Mouse (Mus musculus): ENCODE measurements around the gene Gm28048. TPM values are rescaled to one million over a fixed set of nuclear protein-coding genes. Genes with fewer than 3 reads are reported as not detected.
A peak's percentile ranks its signal among the peaks of the same experiment; 100 is the strongest.

The Gm28048 gene
- polyA plus RNA-seq, 1 experiment = 0.91 TPM

GRCm38 (mm10) chr11:22949101-22949500, 32.8 kb downstream of the Gm28048 start:
- Histone ChIP-seq H3K4me3 (ENCODE audit: control insufficient read depth, low read depth, low read length) (no peak overlapping the region), H3K4me1 (ENCODE audit: control insufficient read depth, insufficient read depth, low read length) (no peaks in the 10 kb centered on the region), H3K36me3 (ENCODE audit: control insufficient read depth, insufficient read depth, low read length) (no peaks in the 10 kb centered on the region), H3K27me3 (ENCODE audit: control insufficient read depth, insufficient read depth, low read length) (no peaks in the 10 kb centered on the region), H3K27ac (ENCODE audit: control insufficient read depth, insufficient read depth, low read depth, low read length) (no peak overlapping the region)
- TF ChIP-seq CTCF (IDR thresholded peaks at IDR 0.05; ENCODE audit: control insufficient read depth, insufficient read depth, insufficient replicate concordance, low read depth, low read length) (no peak), POLR2A (IDR thresholded peaks at IDR 0.05; ENCODE audit: control insufficient read depth, low read depth, low read length) (no peak)

GRCm38 (mm10) chr11:22938983-22939382, 42.9 kb downstream of the Gm28048 start:
- Histone ChIP-seq H3K4me1 (ENCODE audit: control insufficient read depth, insufficient read depth, low read length) (no peaks in the 10 kb centered on the region), H3K4me3 (ENCODE audit: control insufficient read depth, low read depth, low read length) (no peak overlapping the region), H3K36me3 (ENCODE audit: control insufficient read depth, insufficient read depth, low read length) (peaks cover 1% of the 10 kb centered on the region; the same call in 1 of the 2 replicates), H3K27ac (ENCODE audit: control insufficient read depth, insufficient read depth, low read depth, low read length) (peak overlapping the region; percentile 29; the same call in 1 of the 2 replicates), H3K27me3 (ENCODE audit: control insufficient read depth, insufficient read depth, low read length) (no peaks in the 10 kb centered on the region)
- TF ChIP-seq POLR2A (IDR thresholded peaks at IDR 0.05; ENCODE audit: control insufficient read depth, low read depth, low read length) (no peak), CTCF (IDR thresholded peaks at IDR 0.05; ENCODE audit: control insufficient read depth, insufficient read depth, insufficient replicate concordance, low read depth, low read length) (no peak)

- H3K27me3 ChIP-seq (ENCODE audit: control insufficient read depth, insufficient read depth, low read length) = no peaks in the 10 kb centered on the region
- H3K4me3 ChIP-seq (ENCODE audit: control insufficient read depth, low read depth, low read length) = no peak overlapping the region
- H3K4me1 ChIP-seq (ENCODE audit: control insufficient read depth, insufficient read depth, low read length) = no peaks in the 10 kb centered on the region
- no peak for TF ChIP-seq CTCF (IDR thresholded peaks at IDR 0.05; ENCODE audit: control insufficient read depth, insufficient read depth, insufficient replicate concordance, low read depth, low read length)
- TF ChIP-seq POLR2A (IDR thresholded peaks at IDR 0.05; ENCODE audit: control insufficient read depth, low read depth, low read length) = no peak
- no peak overlapping the region for H3K27ac ChIP-seq (ENCODE audit: control insufficient read depth, insufficient read depth, low read depth, low read length)
- H3K36me3 ChIP-seq (ENCODE audit: control insufficient read depth, insufficient read depth, low read length) = peaks cover 1% of the 10 kb centered on the region; the same call in 1 of the 2 replicates
These were observed 44.1 kb downstream of the Gm28048 start for GRCm38 (mm10) chr11:22937716-22938316.

- no peak overlapping the region for H3K4me3 ChIP-seq (ENCODE audit: control insufficient read depth, low read depth, low read length)
- TF ChIP-seq CTCF (IDR thresholded peaks at IDR 0.05; ENCODE audit: control insufficient read depth, insufficient read depth, insufficient replicate concordance, low read depth, low read length) (no peak), POLR2A (IDR thresholded peaks at IDR 0.05; ENCODE audit: control insufficient read depth, low read depth, low read length) (no peak)
- H3K27me3 ChIP-seq (ENCODE audit: control insufficient read depth, insufficient read depth, low read length) = no peaks in the 10 kb centered on the region
- no peaks in the 10 kb centered on the region for H3K4me1 ChIP-seq (ENCODE audit: control insufficient read depth, insufficient read depth, low read length)
- H3K27ac ChIP-seq (ENCODE audit: control insufficient read depth, insufficient read depth, low read depth, low read length) = no peak overlapping the region
- H3K36me3 ChIP-seq (ENCODE audit: control insufficient read depth, insufficient read depth, low read length) = peaks cover 1% of the 10 kb centered on the region; the same call in 1 of the 2 replicates
These were observed 45.3 kb downstream of the Gm28048 start for GRCm38 (mm10) chr11:22936446-22937125.

GRCm38 (mm10) chr11:22932167-22932566, 49.7 kb downstream of the Gm28048 start:
- H3K27me3 ChIP-seq (ENCODE audit: control insufficient read depth, insufficient read depth, low read length) = no peaks in the 10 kb centered on the region
- H3K27ac ChIP-seq (ENCODE audit: control insufficient read depth, insufficient read depth, low read depth, low read length) = no peak overlapping the region

GRCm38 (mm10) chr11:22931320-22931905, 50.5 kb downstream of the Gm28048 start:
- no peaks in the 10 kb centered on the region for H3K36me3 ChIP-seq (ENCODE audit: control insufficient read depth, insufficient read depth, low read length)
- H3K4me1 ChIP-seq (ENCODE audit: control insufficient read depth, insufficient read depth, low read length) = no peaks in the 10 kb centered on the region
- TF ChIP-seq CTCF (IDR thresholded peaks at IDR 0.05; ENCODE audit: control insufficient read depth, insufficient read depth, insufficient replicate concordance, low read depth, low read length) (no peak), POLR2A (IDR thresholded peaks at IDR 0.05; ENCODE audit: control insufficient read depth, low read depth, low read length) (no peak)
- H3K4me3 ChIP-seq (ENCODE audit: control insufficient read depth, low read depth, low read length) = no peak overlapping the region
- no peak overlapping the region for H3K27ac ChIP-seq (ENCODE audit: control insufficient read depth, insufficient read depth, low read depth, low read length)
- H3K27me3 ChIP-seq (ENCODE audit: control insufficient read depth, insufficient read depth, low read length) = no peaks in the 10 kb centered on the region

More at GRCm38 (mm10) chr11:22932167-22932566, 49.7 kb downstream of the Gm28048 start:
- Histone ChIP-seq H3K4me1 (ENCODE audit: control insufficient read depth, insufficient read depth, low read length) (no peaks in the 10 kb centered on the region), H3K36me3 (ENCODE audit: control insufficient read depth, insufficient read depth, low read length) (no peaks in the 10 kb centered on the region), H3K4me3 (ENCODE audit: control insufficient read depth, low read depth, low read length) (no peak overlapping the region)
- TF ChIP-seq POLR2A (IDR thresholded peaks at IDR 0.05; ENCODE audit: control insufficient read depth, low read depth, low read length) (no peak), CTCF (IDR thresholded peaks at IDR 0.05; ENCODE audit: control insufficient read depth, insufficient read depth, insufficient replicate concordance, low read depth, low read length) (no peak)

GRCm38 (mm10) chr11:22930129-22930528, 51.8 kb downstream of the Gm28048 start:
- Histone ChIP-seq H3K27me3 (ENCODE audit: control insufficient read depth, insufficient read depth, low read length) (no peaks in the 10 kb centered on the region), H3K27ac (ENCODE audit: control insufficient read depth, insufficient read depth, low read depth, low read length) (no peak overlapping the region), H3K4me1 (ENCODE audit: control insufficient read depth, insufficient read depth, low read length) (no peaks in the 10 kb centered on the region), H3K4me3 (ENCODE audit: control insufficient read depth, low read depth, low read length) (no peak overlapping the region), H3K36me3 (ENCODE audit: control insufficient read depth, insufficient read depth, low read length) (no peaks in the 10 kb centered on the region)
- no peak for TF ChIP-seq POLR2A (IDR thresholded peaks at IDR 0.05; ENCODE audit: control insufficient read depth, low read depth, low read length)
- TF ChIP-seq CTCF (IDR thresholded peaks at IDR 0.05; ENCODE audit: control insufficient read depth, insufficient read depth, insufficient replicate concordance, low read depth, low read length) = no peak
